Mouse (Mus musculus) testis, adult 2 months (tissue): Measurements from ENCODE around the gene Tmem119. TPM values are rescaled to one million over a fixed set of nuclear protein-coding genes. Genes with fewer than 3 reads are reported as not detected.
"Not testable (repeated sequence)": the region's sequence is repeated elsewhere in the genome, so short reads cannot be mapped to it uniquely, and the experiment has no call there.

Experiments used
- H3K27ac ChIP-seq: fragments of 200-500 bp; 2 replicates; pipeline ENCODE4 v1.5.1; 2012; ENCODE audit warnings: low read depth, low read length; ENCODE audit not compliant: control insufficient read depth, insufficient read depth
- H3K27me3 ChIP-seq: fragments of 200-500 bp; 2 replicates; pipeline ENCODE4 v1.6.1; 2012; ENCODE audit warnings: mild to moderate bottlenecking, low read length, moderate library complexity; ENCODE audit not compliant: control insufficient read depth, insufficient read depth
- H3K36me3 ChIP-seq: fragments of 200-500 bp; 2 replicates; pipeline ENCODE4 v1.6.1; 2012; ENCODE audit warnings: mild to moderate bottlenecking, low read length; ENCODE audit not compliant: control insufficient read depth, insufficient read depth
- H3K4me1 ChIP-seq: fragments of 200-500 bp; 2 replicates; pipeline ENCODE4 v1.6.1; 2012; ENCODE audit warnings: low read length; ENCODE audit not compliant: control insufficient read depth, insufficient read depth
- H3K4me3 ChIP-seq: fragments of 200-500 bp; 2 replicates; pipeline ENCODE4 v1.5.1; 2012; ENCODE audit warnings: low read depth, mild to moderate bottlenecking, low read length, moderate library complexity, mixed read lengths; ENCODE audit not compliant: control insufficient read depth
- CTCF ChIP-seq: fragments of 200-500 bp; IDR thresholded peaks from 2 replicates; pipeline ENCODE4 v1.5.1; 2012; ENCODE audit warnings: low read depth, mild to moderate bottlenecking, inconsistent platforms, low read length, moderate library complexity; ENCODE audit not compliant: control insufficient read depth, insufficient read depth, insufficient replicate concordance
- POLR2A ChIP-seq: fragments of 200-500 bp; IDR thresholded peaks from 2 replicates; pipeline ENCODE4 v1.6.1; 2012; ENCODE audit warnings: low read depth, mild to moderate bottlenecking, inconsistent platforms, low read length, moderate library complexity; ENCODE audit not compliant: control insufficient read depth
- polyA plus RNA-seq: library from polyadenylated mRNA; depleted of rRNA; stranded (reverse); fragments of >200 nt; gene quantifications from 2 replicates; pipeline ENCODE4 v1.2.3, GENCODE M21; 2012

Tmem119 gene
- polyA plus RNA-seq, 1 experiment: 0.38 TPM

- no peak for TF ChIP-seq POLR2A
- no peak for TF ChIP-seq CTCF
- Histone ChIP-seq H3K4me1 (peaks cover 5% of the 10 kb centered on the region; the same call in 1 of the 2 replicates), H3K36me3 (no peaks in the 10 kb centered on the region), H3K27me3 (no peaks in the 10 kb centered on the region), H3K27ac (no peak overlapping the region), H3K4me3 (no peak overlapping the region)
Measured at GRCm38 (mm10) chr5:113786985-113787384, 13.3 kb downstream of the Tmem119 start.

GRCm38 (mm10) chr5:113784104-113784503 is 16.2 kb downstream of the Tmem119 start:
- H3K27ac ChIP-seq, H3K36me3 ChIP-seq, H3K4me3 ChIP-seq, H3K4me1 ChIP-seq, H3K27me3 ChIP-seq: not testable (repeated sequence)

GRCm38 (mm10) chr5:113783581-113784001 is 16.7 kb downstream of the Tmem119 start:
- Histone ChIP-seq H3K36me3 (no peaks in the 10 kb centered on the region), H3K27me3 (no peaks in the 10 kb centered on the region), H3K4me1 (peaks cover 5% of the 10 kb centered on the region; the same call in 1 of the 2 replicates), H3K4me3 (no peak overlapping the region), H3K27ac (no peak overlapping the region)
- TF ChIP-seq CTCF: no peak
- no peak for TF ChIP-seq POLR2A

GRCm38 (mm10) chr5:113782624-113783023 is 17.7 kb downstream of the Tmem119 start:
- Histone ChIP-seq H3K4me1 (peaks cover 5% of the 10 kb centered on the region; the same call in 1 of the 2 replicates), H3K36me3 (no peaks in the 10 kb centered on the region), H3K27me3 (no peaks in the 10 kb centered on the region), H3K27ac (no peak overlapping the region), H3K4me3 (no peak overlapping the region)
- TF ChIP-seq POLR2A: no peak
- no peak for TF ChIP-seq CTCF

- no peak overlapping the region for H3K4me3 ChIP-seq
- H3K4me1 ChIP-seq: peaks cover 5% of the 10 kb centered on the region; the same call in 1 of the 2 replicates
- no peaks in the 10 kb centered on the region for H3K36me3 ChIP-seq
- H3K27ac ChIP-seq: no peak overlapping the region
- no peaks in the 10 kb centered on the region for H3K27me3 ChIP-seq
- TF ChIP-seq CTCF: no peak
- no peak for TF ChIP-seq POLR2A
Measured at GRCm38 (mm10) chr5:113781875-113782274, 18.4 kb downstream of the Tmem119 start.

GRCm38 (mm10) chr5:113781254-113781653 is 19.1 kb downstream of the Tmem119 start:
- Histone ChIP-seq H3K4me1 (peaks cover 5% of the 10 kb centered on the region; the same call in 1 of the 2 replicates), H3K4me3 (no peak overlapping the region), H3K27ac (no peak overlapping the region), H3K27me3 (no peaks in the 10 kb centered on the region), H3K36me3 (no peaks in the 10 kb centered on the region)
- no peak for TF ChIP-seq POLR2A
- TF ChIP-seq CTCF: no peak

GRCm38 (mm10) chr5:113780763-113781162 is 19.6 kb downstream of the Tmem119 start:
- Histone ChIP-seq H3K27me3 (no peaks in the 10 kb centered on the region), H3K36me3 (no peaks in the 10 kb centered on the region), H3K4me3 (no peak overlapping the region), H3K4me1 (peaks cover 5% of the 10 kb centered on the region; the same call in 1 of the 2 replicates), H3K27ac (no peak overlapping the region)
- TF ChIP-seq POLR2A (no peak), CTCF (no peak)
